Mouse (Mus musculus) adrenal gland, postnatal 10 days (tissue): Measurements from ENCODE around the gene Ctps. TPM values are rescaled to one million over a fixed set of nuclear protein-coding genes. Genes with fewer than 3 reads are reported as not detected.
"Not testable (repeated sequence)": the region's sequence is repeated elsewhere in the genome, so short reads cannot be mapped to it uniquely, and the experiment has no call there.

Experiments
- DNase-seq: peaks from one replicate; pipeline ENCODE4 v3.0.0; 2021; ENCODE audit warnings: mixed read lengths
- long read RNA-seq, 2 experiments: library from polyadenylated mRNA; stranded (forward); transcript quantifications; one replicate each; pipeline ENCODE4 v2.0.0; 2021
- total RNA-seq, 2 experiments: library from RNA; stranded (reverse); gene quantifications; 2 replicates each; pipeline ENCODE4 v1.2.3; 2021

Ctps gene
- 10 to 100 TPM; 24.4 to 29.9 TPM for total RNA-seq
- long read RNA-seq, experiment 1, transcript Ctps-201 (19 exons, 2,705 nt) = major isoform, 40 of 58 reads
- long read RNA-seq, experiment 1, partial matches to known transcripts = 12 of 58 reads
- long read RNA-seq, experiment 1, other reads (novel, unspliced or antisense) = 6 of 58 reads
- long read RNA-seq, experiment 2, transcript Ctps-201 (19 exons, 2,705 nt) = major isoform, 14 of 19 reads
- long read RNA-seq, experiment 2, partial matches to known transcripts = 4 of 19 reads
- long read RNA-seq, experiment 2, other reads (novel, unspliced or antisense) = 1 of 19 reads

- peak; percentile 97 for DNase-seq
These were observed at the start of gene Ctps for GRCm38 (mm10) chr4:120569486-120570437. Gene Ctps (minus strand): TSS chr4:120570276.

GRCm38 (mm10) chr4:120616199-120617025 lies 46.3 kb upstream of the Ctps start:
- no peak for DNase-seq

- peak; percentile 8 for DNase-seq
These were observed 45.5 kb upstream of the Ctps start for GRCm38 (mm10) chr4:120615528-120616081.

- DNase-seq = no peak
These were observed 44.6 kb upstream of the Ctps start for GRCm38 (mm10) chr4:120614644-120615043.

GRCm38 (mm10) chr4:120613691-120614329 lies 43.7 kb upstream of the Ctps start:
- DNase-seq = peak; percentile 48

GRCm38 (mm10) chr4:120612304-120613080 lies 42.4 kb upstream of the Ctps start:
- peak; percentile 16 for DNase-seq

- DNase-seq = no peak
These were observed 40.9 kb upstream of the Ctps start for GRCm38 (mm10) chr4:120611005-120611404.

- DNase-seq = no peak
These were observed 36.9 kb upstream of the Ctps start for GRCm38 (mm10) chr4:120606941-120607340.

GRCm38 (mm10) chr4:120602669-120603068 lies 32.6 kb upstream of the Ctps start:
- no peak for DNase-seq

- no peak for DNase-seq
These were observed 31.7 kb upstream of the Ctps start for GRCm38 (mm10) chr4:120601774-120602173.

GRCm38 (mm10) chr4:120598922-120599321 lies 28.8 kb upstream of the Ctps start:
- DNase-seq = no peak

- DNase-seq = not testable (repeated sequence)
These were observed 26.1 kb upstream of the Ctps start for GRCm38 (mm10) chr4:120596210-120596609.

- DNase-seq = no peak
These were observed 20.9 kb upstream of the Ctps start for GRCm38 (mm10) chr4:120590973-120591372.

- peak; percentile 68 for DNase-seq
These were observed 19.8 kb upstream of the Ctps start for GRCm38 (mm10) chr4:120589815-120590422.

- no peak for DNase-seq
These were observed 19.0 kb upstream of the Ctps start for GRCm38 (mm10) chr4:120589070-120589469.

GRCm38 (mm10) chr4:120588445-120588844 lies 18.4 kb upstream of the Ctps start, which contains the start of gene Gm8439:
Gene Gm8439 (plus strand): TSS chr4:120588745.
- no peak for DNase-seq

- DNase-seq = no peak
These were observed 16.9 kb upstream of the Ctps start for GRCm38 (mm10) chr4:120586986-120587385.

- no peak for DNase-seq
These were observed 11.6 kb upstream of the Ctps start for GRCm38 (mm10) chr4:120581711-120582110.

- DNase-seq = no peak
These were observed 10.8 kb upstream of the Ctps start for GRCm38 (mm10) chr4:120580894-120581293.

- DNase-seq = no peak
These were observed 1.6 kb upstream of the Ctps start for GRCm38 (mm10) chr4:120571691-120572090.
